Mouse (Mus musculus): ENCODE data around the gene Dync1li2. TPM values are rescaled to one million over a fixed set of nuclear protein-coding genes. Genes with fewer than 3 reads are reported as not detected.

Dync1li2 gene
- polyA plus RNA-seq, 1 experiment from 2014 or later: 34.4 TPM

GRCm38 (mm10) chr8:104393139-104393538, 49.7 kb downstream of the Dync1li2 start:
- H3K4me2 ChIP-seq (ENCODE audit: low read length): no peak overlapping the region
- no peak overlapping the region for H3K9ac ChIP-seq (ENCODE audit: low read depth, low read length)
- H3K36me3 ChIP-seq (ENCODE audit: insufficient read depth, low read length): no peaks in the 10 kb centered on the region
- no peak for ATAC-seq (replicated peaks; ENCODE audit: low FRiP score, low read depth)
- no peaks in the 10 kb centered on the region for H3K27me3 ChIP-seq (ENCODE audit: insufficient read depth, low read length)
- H3K9me3 ChIP-seq (replicated peaks; ENCODE audit: low read length): no peaks in the 10 kb centered on the region; the same call in 1 of the 2 replicates
- TF ChIP-seq CTCF (IDR thresholded peaks at IDR 0.05; ENCODE audit: low read depth): no peak
- no peak overlapping the region for H3K4me3 ChIP-seq (replicated peaks; ENCODE audit: low read depth, low read length)
- H3K4me1 ChIP-seq (replicated peaks; ENCODE audit: insufficient read depth, low read length): peaks cover 9% of the 10 kb centered on the region
- H3K27ac ChIP-seq: no peak overlapping the region
- DNase-seq (ENCODE audit: low spot score): no peak
- 95% methylated on average over 6 of the region's 7 CpGs for WGBS

DNA sequence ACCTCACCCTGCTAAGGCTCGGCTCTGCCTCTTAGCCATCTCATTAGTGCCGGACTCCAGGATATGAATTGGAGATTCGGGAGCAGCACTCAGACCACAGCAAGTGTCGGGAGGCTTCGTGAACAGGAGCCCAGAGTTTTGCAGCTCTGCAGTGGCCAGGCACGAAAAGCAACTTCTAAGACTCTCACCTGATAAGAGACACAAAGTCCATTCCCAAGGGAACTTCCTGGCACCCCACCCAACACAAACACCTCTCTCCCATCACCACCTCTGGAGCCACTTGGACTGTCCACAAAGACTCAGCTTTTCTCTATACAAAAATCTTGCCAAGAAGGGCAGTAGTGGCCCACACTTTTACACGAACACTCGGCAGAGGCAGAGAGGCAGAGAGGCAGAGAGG, 52.6 kb downstream of the Dync1li2 start:
- DNase-seq (ENCODE audit: low spot score): no peak
- Histone ChIP-seq H3K27me3 (ENCODE audit: insufficient read depth, low read length) (no peaks in the 10 kb centered on the region), H3K36me3 (ENCODE audit: insufficient read depth, low read length) (no peaks in the 10 kb centered on the region), H3K27ac (no peak overlapping the region), H3K4me1 (replicated peaks; ENCODE audit: insufficient read depth, low read length) (peaks cover 15% of the 10 kb centered on the region), H3K4me3 (replicated peaks; ENCODE audit: low read depth, low read length) (no peak overlapping the region), H3K9me3 (replicated peaks; ENCODE audit: low read length) (no peaks in the 10 kb centered on the region), H3K9ac (ENCODE audit: low read depth, low read length) (no peak overlapping the region), H3K4me2 (ENCODE audit: low read length) (no peak overlapping the region)
- no peak for ATAC-seq (replicated peaks; ENCODE audit: low FRiP score, low read depth)
- no peak for TF ChIP-seq CTCF (IDR thresholded peaks at IDR 0.05; ENCODE audit: low read depth)
- 82% methylated on average over 8 of the region's 8 CpGs for WGBS

- ATAC-seq (replicated peaks; ENCODE audit: low FRiP score, low read depth) (peak; percentile 55; the same call in 1 of the 2 replicates), DNase-seq (ENCODE audit: low spot score) (peak; percentile 62)
- H3K36me3 ChIP-seq (ENCODE audit: insufficient read depth, low read length): no peaks in the 10 kb centered on the region
- TF ChIP-seq CTCF (IDR thresholded peaks at IDR 0.05; ENCODE audit: low read depth): no peak
- no peak overlapping the region for H3K4me2 ChIP-seq (ENCODE audit: low read length)
- H3K4me1 ChIP-seq (replicated peaks; ENCODE audit: insufficient read depth, low read length): peaks cover 25% of the 10 kb centered on the region
- 68% methylated on average over 2 of the region's 2 CpGs for WGBS
- H3K9ac ChIP-seq (ENCODE audit: low read depth, low read length): no peak overlapping the region
- H3K27ac ChIP-seq: 0 out of 2 replicates have a peak overlapping the region, but pooled peaks have one; percentile 25
- no peaks in the 10 kb centered on the region for H3K9me3 ChIP-seq (replicated peaks; ENCODE audit: low read length)
- H3K4me3 ChIP-seq (replicated peaks; ENCODE audit: low read depth, low read length): no peak overlapping the region
- no peaks in the 10 kb centered on the region for H3K27me3 ChIP-seq (ENCODE audit: insufficient read depth, low read length)
These were observed 54.9 kb downstream of the Dync1li2 start for GRCm38 (mm10) chr8:104387980-104388379.

DNA sequence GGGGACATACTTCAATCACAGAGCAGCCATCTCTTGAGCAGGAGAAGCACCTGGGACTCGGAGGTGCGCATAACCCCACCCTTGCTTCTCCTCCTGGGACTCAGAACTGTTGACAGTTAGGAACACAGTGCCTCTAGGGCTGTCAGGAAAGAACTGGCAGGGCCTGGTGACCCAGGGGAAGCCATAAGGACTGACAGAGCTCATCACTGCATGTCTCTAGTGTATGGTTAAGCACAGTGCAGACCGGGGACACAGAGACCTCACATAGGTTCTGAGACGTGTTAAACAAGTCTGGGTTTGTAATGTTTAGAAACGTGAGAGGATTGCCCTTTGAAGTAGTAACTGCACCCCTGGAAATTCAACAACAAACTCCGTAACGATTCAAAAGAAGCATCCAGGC, 55.3 kb downstream of the Dync1li2 start:
- no peak overlapping the region for H3K4me2 ChIP-seq (ENCODE audit: low read length)
- 46% methylated on average over 7 of the region's 7 CpGs for WGBS
- peaks cover 29% of the 10 kb centered on the region for H3K4me1 ChIP-seq (replicated peaks; ENCODE audit: insufficient read depth, low read length)
- ATAC-seq (replicated peaks; ENCODE audit: low FRiP score, low read depth) (no peak), DNase-seq (ENCODE audit: low spot score) (no peak)
- no peaks in the 10 kb centered on the region for H3K9me3 ChIP-seq (replicated peaks; ENCODE audit: low read length)
- no peak overlapping the region for H3K9ac ChIP-seq (ENCODE audit: low read depth, low read length)
- 0 out of 2 replicates have a peak overlapping the region, but pooled peaks have one; percentile 25 for H3K27ac ChIP-seq
- TF ChIP-seq CTCF (IDR thresholded peaks at IDR 0.05; ENCODE audit: low read depth): no peak
- no peaks in the 10 kb centered on the region for H3K36me3 ChIP-seq (ENCODE audit: insufficient read depth, low read length)
- no peaks in the 10 kb centered on the region for H3K27me3 ChIP-seq (ENCODE audit: insufficient read depth, low read length)
- no peak overlapping the region for H3K4me3 ChIP-seq (replicated peaks; ENCODE audit: low read depth, low read length)

DNA sequence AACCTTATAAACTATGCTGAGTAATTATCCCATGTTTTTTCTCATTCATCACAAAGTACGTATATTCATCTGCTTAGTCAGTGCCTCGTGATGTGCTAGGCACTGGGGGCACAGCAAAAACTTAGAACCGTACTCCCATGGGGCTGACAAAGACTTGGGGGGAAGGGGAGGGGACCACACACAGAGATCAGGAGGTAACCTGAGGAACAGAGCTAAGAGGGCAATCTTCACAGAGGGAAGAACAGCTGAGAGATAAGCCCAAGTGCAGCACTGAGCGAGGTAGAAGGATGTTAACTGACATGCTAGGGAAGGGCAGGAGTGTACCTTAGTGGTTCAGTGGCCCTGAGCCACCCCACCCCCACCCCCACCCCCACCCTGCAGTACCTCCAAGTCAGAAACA, 56.2 kb downstream of the Dync1li2 start:
- no peak for ATAC-seq (replicated peaks; ENCODE audit: low FRiP score, low read depth)
- no peak overlapping the region for H3K27ac ChIP-seq
- WGBS: 36% methylated on average over 4 of the region's 4 CpGs
- no peak overlapping the region for H3K9ac ChIP-seq (ENCODE audit: low read depth, low read length)
- H3K4me1 ChIP-seq (replicated peaks; ENCODE audit: insufficient read depth, low read length): peaks cover 29% of the 10 kb centered on the region
- no peak for DNase-seq (ENCODE audit: low spot score)
- no peak overlapping the region for H3K4me2 ChIP-seq (ENCODE audit: low read length)
- no peaks in the 10 kb centered on the region for H3K27me3 ChIP-seq (ENCODE audit: insufficient read depth, low read length)
- no peaks in the 10 kb centered on the region for H3K9me3 ChIP-seq (replicated peaks; ENCODE audit: low read length)
- no peak overlapping the region for H3K4me3 ChIP-seq (replicated peaks; ENCODE audit: low read depth, low read length)
- H3K36me3 ChIP-seq (ENCODE audit: insufficient read depth, low read length): no peaks in the 10 kb centered on the region
- TF ChIP-seq CTCF (IDR thresholded peaks at IDR 0.05; ENCODE audit: low read depth): no peak

- peaks cover 29% of the 10 kb centered on the region for H3K4me1 ChIP-seq (replicated peaks; ENCODE audit: insufficient read depth, low read length)
- H3K27me3 ChIP-seq (ENCODE audit: insufficient read depth, low read length): no peaks in the 10 kb centered on the region
- no peaks in the 10 kb centered on the region for H3K9me3 ChIP-seq (replicated peaks; ENCODE audit: low read length)
- DNase-seq (ENCODE audit: low spot score): no peak
- TF ChIP-seq CTCF (IDR thresholded peaks at IDR 0.05; ENCODE audit: low read depth): no peak
- H3K9ac ChIP-seq (ENCODE audit: low read depth, low read length): no peak overlapping the region
- no peak overlapping the region for H3K4me3 ChIP-seq (replicated peaks; ENCODE audit: low read depth, low read length)
- peak; percentile 89 for ATAC-seq (replicated peaks; ENCODE audit: low FRiP score, low read depth)
- H3K4me2 ChIP-seq (ENCODE audit: low read length): no peak overlapping the region
- no peaks in the 10 kb centered on the region for H3K36me3 ChIP-seq (ENCODE audit: insufficient read depth, low read length)
- H3K27ac ChIP-seq: peak overlapping the region; percentile 63
- 52% methylated on average over 3 of the region's 3 CpGs for WGBS
These were observed 58.9 kb downstream of the Dync1li2 start for GRCm38 (mm10) chr8:104383977-104384376.

DNA sequence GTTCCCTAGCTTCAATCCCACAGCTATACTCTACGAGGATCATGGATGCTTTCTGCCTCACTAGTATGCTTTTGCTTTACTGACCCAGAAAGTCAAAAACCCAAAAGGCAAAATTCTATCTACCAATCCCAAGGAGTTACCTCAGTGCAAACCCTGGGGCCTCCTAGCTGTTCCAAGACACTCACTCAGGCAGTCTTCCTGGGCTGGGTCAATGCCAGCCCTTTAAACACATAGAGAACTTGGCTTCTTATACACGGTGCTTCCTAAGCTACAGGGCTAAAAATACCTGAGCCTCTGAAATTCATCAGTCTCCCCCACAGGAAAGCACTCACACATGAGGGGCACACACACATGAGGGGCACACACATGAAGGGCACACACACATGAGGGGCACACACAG, 59.6 kb downstream of the Dync1li2 start:
- TF ChIP-seq CTCF (IDR thresholded peaks at IDR 0.05; ENCODE audit: low read depth): no peak
- DNase-seq (ENCODE audit: low spot score) (no peak), ATAC-seq (replicated peaks; ENCODE audit: low FRiP score, low read depth) (no peak)
- Histone ChIP-seq H3K9me3 (replicated peaks; ENCODE audit: low read length) (no peaks in the 10 kb centered on the region), H3K4me3 (replicated peaks; ENCODE audit: low read depth, low read length) (no peak overlapping the region), H3K27me3 (ENCODE audit: insufficient read depth, low read length) (no peaks in the 10 kb centered on the region), H3K9ac (ENCODE audit: low read depth, low read length) (no peak overlapping the region), H3K36me3 (ENCODE audit: insufficient read depth, low read length) (no peaks in the 10 kb centered on the region), H3K27ac (peak overlapping the region; percentile 63; the same call in 1 of the 2 replicates), H3K4me2 (ENCODE audit: low read length) (no peak overlapping the region), H3K4me1 (replicated peaks; ENCODE audit: insufficient read depth, low read length) (peaks cover 29% of the 10 kb centered on the region)
- WGBS: 74% methylated on average over 2 of the region's 2 CpGs
